Mouse (Mus musculus) lung, adult 18-20 months (tissue): ENCODE data around the gene Iqgap2.

Experiments used
- DNase-seq, 2 experiments: peaks; one replicate each; pipeline ENCODE4 v3.0.0; 2022; ENCODE audit warnings: mixed read lengths in 2 of 2

Gene Iqgap2

GRCm38 (mm10) chr13:95882001-95882400 is 9.7 kb downstream of the Iqgap2 start:
- DNase-seq, result no peak

DNA sequence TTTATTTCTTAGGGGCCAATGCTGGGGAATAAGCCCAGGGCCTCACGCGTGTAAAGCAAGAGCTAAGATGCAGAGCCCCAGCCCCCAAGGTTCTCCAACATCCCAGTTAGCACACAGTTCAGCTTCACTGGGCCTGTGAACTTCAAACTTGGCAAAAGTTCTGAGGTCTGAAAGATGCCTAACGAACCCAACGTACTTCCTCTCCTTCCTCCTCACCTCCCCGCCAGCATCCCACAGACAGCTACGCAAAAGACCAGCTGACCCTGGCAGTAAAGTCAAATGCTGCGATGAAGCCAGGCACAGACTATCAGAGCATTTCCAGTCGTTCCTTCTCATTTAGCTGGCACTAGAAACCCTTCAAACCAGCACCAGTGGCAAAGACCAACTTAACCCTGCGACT is 10.3 kb downstream of the Iqgap2 start:
- no peak for DNase-seq

DNA sequence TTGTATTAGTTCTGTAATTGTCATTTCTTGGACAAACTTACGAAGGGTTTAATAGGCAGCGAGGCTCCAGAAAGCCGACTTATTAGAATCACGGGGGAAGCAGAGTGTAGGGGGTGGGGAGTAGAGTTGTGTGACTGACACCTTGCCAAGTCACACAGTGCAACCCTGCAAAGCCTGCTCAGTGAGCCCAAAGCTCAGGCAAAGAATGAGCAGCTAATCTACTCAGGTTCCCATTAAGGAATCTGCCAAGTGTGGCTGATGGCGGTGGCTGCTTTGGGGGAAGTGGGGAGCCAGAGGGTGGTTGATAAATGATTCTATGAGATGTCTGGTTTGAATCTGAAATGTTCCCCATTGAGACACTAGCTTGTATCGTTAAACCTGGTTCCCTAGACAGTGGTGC is 11.1 kb downstream of the Iqgap2 start:
- DNase-seq, result peak; percentile 17 to 50

DNA sequence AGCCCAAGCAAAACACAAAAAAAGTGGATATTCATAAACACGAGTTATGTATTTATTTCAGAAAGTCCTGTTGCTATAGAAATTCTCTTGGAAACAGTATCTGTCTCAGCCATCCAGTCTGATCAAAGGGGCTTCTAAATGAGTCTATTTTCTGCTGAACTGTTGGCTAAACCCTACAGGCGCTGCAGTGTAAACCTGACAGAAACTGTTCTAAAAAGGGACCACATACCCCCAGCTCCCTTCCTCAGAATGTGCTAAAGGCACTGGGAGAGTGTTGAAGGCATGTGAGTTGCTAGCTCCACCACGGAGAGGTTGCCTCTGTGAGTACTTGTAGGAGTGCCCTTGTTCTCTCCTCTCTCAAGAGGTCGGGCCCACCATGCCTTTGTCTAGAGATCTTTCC is 19.7 kb downstream of the Iqgap2 start:
- DNase-seq, result no peak

DNA sequence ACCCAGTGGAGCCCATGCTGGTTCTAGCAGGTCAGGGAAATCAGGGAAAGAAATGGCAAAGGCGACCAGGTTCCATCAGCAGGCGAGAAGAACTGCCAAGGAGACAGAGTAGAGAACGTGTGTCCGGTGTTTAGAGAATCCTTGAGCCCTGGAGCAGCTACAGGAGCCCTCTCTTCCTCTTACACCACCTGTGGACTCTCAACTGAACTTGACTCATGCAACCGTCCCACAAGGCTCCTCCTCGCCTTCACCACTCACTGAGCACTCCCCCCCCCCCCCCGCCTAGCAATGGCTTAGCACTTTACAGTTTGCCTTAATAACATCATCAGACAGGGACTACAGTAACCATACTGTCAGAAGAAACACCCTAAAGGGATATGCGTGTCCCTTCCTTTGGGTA is 21.1 kb downstream of the Iqgap2 start:
- DNase-seq, result no peak

DNA sequence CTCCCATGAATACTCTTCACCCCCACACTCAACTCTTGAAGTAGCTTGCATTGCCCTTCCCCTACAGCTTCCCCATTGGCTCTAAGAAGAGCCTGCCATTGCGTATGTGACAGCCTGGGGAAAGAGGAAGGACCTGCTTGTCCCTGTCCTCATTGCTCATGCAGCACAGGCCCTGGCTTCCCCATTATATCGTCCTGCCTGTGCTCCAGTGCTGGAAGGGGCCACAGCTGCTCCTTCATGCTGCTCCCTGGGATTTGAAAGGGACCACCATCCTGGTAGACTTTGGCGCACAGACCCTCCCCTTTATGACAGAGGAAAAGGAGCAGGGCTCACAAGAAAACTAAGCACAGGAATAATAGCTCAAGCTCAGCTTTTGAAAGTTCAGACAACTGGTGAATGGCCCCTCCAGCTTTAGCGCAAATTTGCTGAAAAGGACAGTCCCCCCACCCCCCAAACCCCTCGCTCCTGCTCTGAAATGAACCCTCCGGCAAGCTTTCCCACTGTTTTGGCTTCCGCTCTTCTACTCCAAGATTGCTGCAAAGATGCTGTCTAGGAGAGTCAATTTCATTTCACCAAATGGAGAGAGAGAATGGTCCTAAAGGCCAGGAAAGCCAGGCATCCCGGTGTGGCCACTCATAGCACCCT is 22.7 kb downstream of the Iqgap2 start:
- DNase-seq, result peak; percentile 14 to 17

DNA sequence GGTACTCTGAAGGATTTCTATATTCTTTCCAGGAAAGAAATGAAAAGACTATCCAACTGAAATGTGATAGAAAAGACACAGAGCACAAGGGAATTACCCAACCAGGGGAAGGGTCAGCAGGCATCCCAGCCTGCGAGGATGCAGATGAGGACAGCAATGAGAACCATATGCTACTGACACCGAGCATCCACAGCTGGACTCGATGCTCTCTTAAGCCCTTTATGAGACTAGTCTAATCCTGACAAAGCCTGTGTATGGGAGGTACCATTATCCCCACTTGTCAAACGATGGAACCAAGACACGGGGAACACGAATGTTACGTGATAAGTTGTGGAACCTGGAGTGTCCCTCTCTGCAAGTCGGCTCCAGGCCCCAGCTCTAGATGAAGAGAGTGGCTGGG is 29.5 kb downstream of the Iqgap2 start:
- DNase-seq, result no peak

DNA sequence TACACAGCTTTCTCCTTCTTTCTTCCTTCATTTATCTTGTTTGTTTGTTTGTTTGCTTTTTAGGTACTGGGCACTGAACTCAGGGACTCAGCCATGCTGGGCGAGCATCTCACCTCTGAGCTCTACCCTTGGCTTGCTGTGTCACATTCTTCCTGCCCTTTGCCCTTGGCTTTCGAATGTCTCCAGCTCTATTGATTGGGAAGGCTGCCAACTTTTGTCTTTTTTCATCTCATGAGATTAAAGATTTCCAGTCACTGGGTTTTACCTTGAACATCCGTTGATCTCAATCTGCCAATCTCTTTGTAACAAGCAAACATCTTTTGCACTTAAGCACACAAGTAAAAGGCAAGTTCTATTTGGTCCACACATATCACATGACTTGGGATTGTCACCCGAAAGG is 32.5 kb downstream of the Iqgap2 start:
- no peak for DNase-seq

DNA sequence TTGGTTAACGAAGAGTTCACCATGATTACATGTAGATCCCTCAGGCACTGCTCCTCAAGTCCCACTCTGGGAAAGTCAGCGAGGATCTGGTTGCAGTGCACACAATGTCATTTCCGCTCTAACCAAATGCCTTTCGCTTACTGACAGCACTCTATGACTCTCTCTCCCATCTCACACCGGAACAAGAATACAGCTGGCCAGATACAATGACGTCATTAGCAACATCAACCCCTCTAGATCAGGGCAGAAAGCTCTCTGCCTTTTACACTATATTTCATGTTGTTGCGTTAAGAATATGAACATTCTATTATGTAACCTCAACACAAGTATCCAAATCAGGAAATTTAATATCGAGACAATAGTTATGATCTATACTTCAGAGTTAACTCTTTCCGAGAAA is 32.9 kb downstream of the Iqgap2 start:
- DNase-seq, result no peak

GRCm38 (mm10) chr13:95855537-95855936 is 36.2 kb downstream of the Iqgap2 start:
- no peak for DNase-seq

GRCm38 (mm10) chr13:95851611-95852010 is 40.1 kb downstream of the Iqgap2 start:
- DNase-seq, result no peak

DNA sequence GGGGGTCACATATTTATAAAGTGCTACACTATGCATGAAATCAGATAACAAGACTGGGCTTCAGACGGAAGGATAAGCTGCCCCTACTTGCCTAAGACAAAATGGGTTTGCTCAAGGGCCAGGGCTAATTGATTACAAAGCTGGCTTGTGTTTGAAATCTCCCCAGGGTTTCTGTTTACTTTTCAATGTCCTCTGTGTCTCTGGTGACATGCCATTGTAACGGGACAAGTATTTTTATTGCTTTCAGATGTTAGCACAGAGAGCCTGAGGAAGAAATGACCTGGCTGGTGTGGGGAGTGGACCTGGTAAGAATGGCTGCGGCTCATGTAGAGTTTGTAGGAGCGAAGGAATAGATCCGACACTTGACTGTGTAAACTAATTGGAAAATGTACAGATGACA is 41.3 kb downstream of the Iqgap2 start:
- DNase-seq, result no peak

DNA sequence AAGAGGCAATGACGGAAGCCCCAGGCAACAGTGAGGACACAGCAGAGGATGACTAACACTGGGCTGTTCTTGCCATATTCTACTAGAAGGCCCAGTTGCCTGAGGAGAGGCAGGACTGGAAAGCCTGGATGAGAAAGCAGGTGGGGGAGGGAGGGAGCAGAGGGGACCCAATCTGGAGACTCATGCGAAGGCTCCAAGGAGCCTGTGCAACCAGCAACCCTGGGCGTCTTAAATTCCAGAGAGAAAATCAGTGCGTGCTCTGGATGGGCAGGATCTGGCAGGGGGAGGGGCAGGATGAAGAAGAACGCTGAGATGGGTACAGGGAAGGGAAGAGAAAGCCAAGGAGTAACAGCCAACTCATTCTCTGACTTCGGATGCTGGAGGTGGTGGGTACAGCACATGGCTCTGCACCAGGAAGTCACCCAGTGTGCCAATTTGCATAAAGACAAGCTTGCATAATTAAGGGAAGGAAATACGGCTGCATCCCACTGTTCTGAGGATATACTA is 42.2 kb downstream of the Iqgap2 start:
- DNase-seq, result no peak

- DNase-seq, result no peak
These were observed 45.4 kb downstream of the Iqgap2 start for GRCm38 (mm10) chr13:95846364-95846763.

DNA sequence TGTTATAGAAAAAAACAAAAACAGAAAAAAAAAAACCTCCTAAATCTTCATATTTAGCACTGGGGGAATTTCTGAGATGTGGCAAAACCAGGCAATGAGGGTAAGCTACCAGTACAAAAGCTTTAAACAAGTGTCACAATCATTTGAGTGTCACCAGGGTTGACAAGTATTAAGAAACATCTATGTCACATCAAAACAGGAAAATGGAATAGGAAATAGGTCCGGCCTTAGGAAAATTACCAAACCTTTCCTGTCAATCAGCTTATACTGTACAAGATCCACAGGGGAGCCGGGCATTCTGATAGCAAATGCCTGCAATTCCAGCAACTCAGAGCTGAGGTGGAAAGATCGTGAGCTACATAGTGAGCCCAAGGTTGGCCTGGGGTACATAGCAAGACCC is 46.8 kb downstream of the Iqgap2 start:
- DNase-seq, result no peak

DNA sequence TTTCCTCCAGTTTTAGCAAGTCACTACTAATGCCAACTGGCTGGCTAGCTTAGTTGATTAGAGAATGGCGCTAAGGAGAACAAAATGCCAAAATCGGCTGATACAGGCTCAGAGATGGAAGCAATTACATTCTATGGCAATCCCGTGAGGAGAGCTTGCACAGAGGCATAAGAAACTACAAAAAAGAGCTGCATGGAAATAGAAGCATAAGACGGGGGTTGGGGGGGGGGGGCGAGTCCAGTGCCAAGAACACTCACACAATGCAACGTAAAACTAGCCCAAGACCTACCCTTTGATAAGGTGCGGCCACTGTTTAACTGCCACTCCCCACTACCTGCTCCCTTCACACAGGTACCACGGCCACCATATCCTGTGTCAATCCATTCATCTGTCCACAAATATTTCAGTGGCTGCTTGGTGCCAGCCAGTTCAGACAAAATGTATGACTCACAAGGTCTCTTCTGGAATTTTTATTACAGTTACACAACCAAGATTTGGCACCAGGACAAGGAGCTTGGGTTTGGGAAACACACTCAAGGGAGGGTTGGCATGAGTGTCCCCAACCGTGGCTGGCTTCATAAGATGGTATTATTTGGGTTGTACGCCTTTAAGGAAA is 48.2 kb downstream of the Iqgap2 start:
- DNase-seq, result peak; percentile 53 to 82

- DNase-seq, result no peak
These were observed 48.9 kb downstream of the Iqgap2 start for GRCm38 (mm10) chr13:95842803-95843202.

GRCm38 (mm10) chr13:95841946-95842345 is 49.8 kb downstream of the Iqgap2 start:
- DNase-seq, result no peak

DNA sequence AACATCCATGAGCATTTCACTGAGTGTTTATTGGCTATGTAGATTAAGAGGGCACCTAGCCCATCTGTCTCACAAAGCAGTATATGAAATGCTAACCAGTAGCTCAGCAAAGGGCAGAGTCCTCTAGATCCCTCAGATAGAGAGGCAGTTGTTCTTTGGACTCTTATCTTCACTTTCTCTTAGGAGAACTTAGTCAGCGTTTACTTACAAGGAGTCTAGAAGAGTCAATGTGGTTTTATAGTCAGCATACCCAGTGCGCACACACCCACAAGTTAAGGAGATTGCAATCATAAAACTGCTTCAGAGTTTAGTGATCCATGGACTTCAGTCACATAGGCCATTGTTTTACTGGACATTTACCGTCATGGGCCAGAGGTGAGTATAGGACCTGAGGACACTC is 54.8 kb downstream of the Iqgap2 start:
- DNase-seq, result no peak

DNA sequence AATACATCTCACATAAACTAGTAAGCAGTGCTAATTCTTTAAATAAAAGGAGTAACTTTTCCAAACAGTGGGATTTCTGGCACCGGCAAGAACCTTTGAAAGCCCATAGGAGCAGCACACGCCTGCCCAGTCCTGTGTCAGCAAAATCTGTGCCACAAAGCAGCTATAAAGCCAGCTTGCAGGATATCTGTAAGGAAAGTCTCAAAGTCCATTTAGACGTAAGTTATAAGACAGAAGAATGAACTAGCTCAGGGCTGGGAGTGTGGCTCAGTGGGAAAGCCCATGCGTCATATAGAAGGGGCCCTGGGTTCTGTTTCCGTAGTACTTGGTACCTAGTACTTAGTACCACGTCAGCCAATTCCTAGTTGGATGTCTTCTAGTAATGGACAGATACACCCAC is 58.2 kb downstream of the Iqgap2 start:
- no peak for DNase-seq

GRCm38 (mm10) chr13:95832712-95833111 is 59.0 kb downstream of the Iqgap2 start:
- DNase-seq, result no peak

DNA sequence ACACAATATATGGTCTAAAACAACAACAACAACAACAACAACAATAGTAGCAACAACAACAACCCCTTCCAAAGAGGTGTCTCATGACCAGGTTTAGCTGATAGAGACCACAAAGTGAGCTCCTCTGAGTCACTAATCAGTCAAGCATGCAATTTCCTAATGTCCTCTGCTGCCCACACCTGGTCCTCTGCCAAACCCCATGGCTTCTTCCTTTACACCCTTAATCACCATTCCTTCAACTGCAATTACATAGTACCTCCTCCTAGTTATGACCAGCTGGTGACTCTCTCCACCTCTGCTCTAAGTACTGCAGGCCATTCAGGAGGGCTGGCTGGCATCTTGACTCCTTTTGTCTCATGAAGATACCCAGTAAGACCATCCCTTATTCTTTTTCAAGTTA is 60.0 kb downstream of the Iqgap2 start:
- DNase-seq, result peak in 1 of 2 experiments; percentile 49

DNA sequence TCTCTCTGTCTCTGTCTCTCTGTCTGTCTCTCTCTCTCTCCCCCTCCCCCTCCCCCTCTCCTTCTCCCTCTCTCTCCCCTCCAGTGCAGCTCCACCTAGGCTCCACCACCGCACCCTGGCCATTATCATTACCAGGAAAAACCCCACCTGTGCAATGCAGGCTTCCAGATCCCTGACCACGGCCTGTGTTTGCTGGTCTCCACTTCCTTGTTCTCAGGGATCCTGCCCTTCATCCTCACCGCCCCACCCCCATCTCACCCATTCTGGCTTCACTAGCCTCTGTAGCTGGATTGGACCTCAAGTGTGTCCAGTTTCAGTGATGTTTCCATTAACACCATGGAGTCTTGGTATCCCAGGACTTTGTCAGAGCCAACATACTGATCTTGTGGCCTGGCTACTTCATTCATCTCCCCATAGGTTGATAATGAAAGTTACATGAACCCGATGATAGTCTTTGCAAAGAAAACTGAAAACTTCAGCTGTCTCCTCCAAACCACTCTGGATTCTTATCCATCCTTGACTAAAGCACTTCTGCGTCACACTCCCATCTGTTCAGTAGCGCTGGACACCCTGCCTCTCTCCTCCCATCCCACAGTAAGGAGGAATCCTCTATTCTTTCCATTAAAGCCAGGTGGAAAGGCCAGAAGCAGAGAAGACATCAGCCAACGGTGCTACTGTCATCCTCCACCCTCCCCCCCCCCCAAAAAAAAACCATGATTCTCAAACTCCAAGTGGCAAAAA is 62.1 kb downstream of the Iqgap2 start:
- peak; percentile 31 to 54 for DNase-seq

- DNase-seq, result no peak
These were observed 63.1 kb downstream of the Iqgap2 start for GRCm38 (mm10) chr13:95828616-95829015.
